Mouse (Mus musculus): ENCODE results near the gene Tom1. TPM values are rescaled to one million over a fixed set of nuclear protein-coding genes. Genes with fewer than 3 reads are reported as not detected.
A peak's percentile ranks its signal among the peaks of the same experiment; 100 is the strongest.

The Tom1 gene
- total and polyA plus RNA-seq, 3 experiments: 18.0 to 32.6 TPM; not detected in 1

- peaks cover 0 to 4% of the 10 kb centered on the region in 2 experiments for H3K4me1 ChIP-seq (ENCODE audit: control insufficient read depth in 1 of 2, insufficient read depth in 2 of 2, low read length in 2 of 2)
- no peak for DNase-seq (ENCODE audit: low read depth, low spot score)
- no peak for TF ChIP-seq ELF1 (IDR thresholded peaks at IDR 0.05; ENCODE audit: low read depth, low read length)
- TF ChIP-seq USF2 (IDR thresholded peaks at IDR 0.05; ENCODE audit: borderline replicate concordance in 1 of 2, insufficient read depth in 1 of 2, low read depth in 1 of 2, low read length in 2 of 2): no peak
- no peak for TF ChIP-seq CTCF (IDR thresholded peaks at IDR 0.05 in 2 of 3, conservative IDR thresholded peaks at IDR 0.05 in 1 of 3; ENCODE audit: control insufficient read depth in 1 of 3, insufficient read depth in 1 of 3, low read depth in 2 of 3, low read length in 3 of 3, poor library complexity in 1 of 3, severe bottlenecking in 1 of 3)
- no peak for TF ChIP-seq BHLHE40 (IDR thresholded peaks at IDR 0.05; ENCODE audit: borderline replicate concordance, low read depth, low read length)
- TF ChIP-seq ETS1 (IDR thresholded peaks at IDR 0.05; ENCODE audit: low read depth, low read length): no peak
- no peak for TF ChIP-seq TBP (IDR thresholded peaks at IDR 0.05; ENCODE audit: low read depth, low read length)
- no peak for TF ChIP-seq CHD1 (IDR thresholded peaks at IDR 0.05; ENCODE audit: low read depth, low read length)
- no peak for TF ChIP-seq GABPA (IDR thresholded peaks at IDR 0.05; ENCODE audit: low read depth, low read length)
- TF ChIP-seq ZNF384 (IDR thresholded peaks at IDR 0.05; ENCODE audit: low read depth, low read length): no peak
- no peak for TF ChIP-seq MEF2A (IDR thresholded peaks at IDR 0.05; ENCODE audit: extremely low read depth, insufficient replicate concordance, low read depth, low read length, poor library complexity, severe bottlenecking)
- TF ChIP-seq POLR2AphosphoS2 (IDR thresholded peaks at IDR 0.05; ENCODE audit: low read length): no peak
- no peak for TF ChIP-seq NRF1 (IDR thresholded peaks at IDR 0.05; ENCODE audit: insufficient read depth, low read depth, low read length, poor library complexity, severe bottlenecking)
- no peak for TF ChIP-seq GATA1 (IDR thresholded peaks at IDR 0.05; ENCODE audit: low read depth, low read length)
- TF ChIP-seq POLR2A (IDR thresholded peaks at IDR 0.05; ENCODE audit: control insufficient read depth in 1 of 2, insufficient read depth in 1 of 2, low read depth in 1 of 2, low read length in 2 of 2, poor library complexity in 1 of 2): no peak
- TF ChIP-seq USF1 (IDR thresholded peaks at IDR 0.05; ENCODE audit: low read depth, low read length): no peak
- no peak for TF ChIP-seq MAX (IDR thresholded peaks at IDR 0.05; ENCODE audit: low read length)
- no peak for TF ChIP-seq POLR2AphosphoS5 (IDR thresholded peaks at IDR 0.05; ENCODE audit: borderline replicate concordance, low read depth, low read length)
- no peak for TF ChIP-seq UBTF (IDR thresholded peaks at IDR 0.05; ENCODE audit: borderline replicate concordance, insufficient read depth, low read depth, low read length)
- TF ChIP-seq CHD2 (IDR thresholded peaks at IDR 0.05; ENCODE audit: low read length): no peak
- H3K79me2 ChIP-seq (ENCODE audit: control insufficient read depth, insufficient read depth, low read length, poor library complexity): peaks cover 8% of the 10 kb centered on the region; the same call in 1 of the 2 replicates
- peak within 1 kb of the TSS; percentile 54 to 96 for H3K4me3 ChIP-seq (ENCODE audit: control insufficient read depth in 1 of 2, insufficient read depth in 1 of 2, low read depth in 2 of 2, low read length in 2 of 2)
- H3K36me3 ChIP-seq (ENCODE audit: control insufficient read depth in 1 of 2, insufficient read depth in 2 of 2, low read length in 2 of 2): peaks cover 0 to 10% of the 10 kb centered on the region in 2 experiments; a peak in 2 of 4 replicates
- no peaks in the 10 kb centered on the region; a peak in 1 of 4 replicates for H3K27me3 ChIP-seq (ENCODE audit: control insufficient read depth in 1 of 2, insufficient read depth in 2 of 2, low read length in 2 of 2)
- H3K9me3 ChIP-seq (replicated peaks; ENCODE audit: insufficient read depth, low read length): no peaks in the 10 kb centered on the region
- H3K9ac ChIP-seq (ENCODE audit: control insufficient read depth, low read depth, low read length, poor library complexity, severe bottlenecking): peak within 1 kb of the TSS; percentile 89
- peak within 1 kb of the TSS; percentile 42 for H3K27ac ChIP-seq (ENCODE audit: control insufficient read depth, low read depth, low read length)
These were observed 40.4 kb upstream of the Tom1 start, which contains the start of gene Hmgxb4 for GRCm38 (mm10) chr8:74993081-74993474. Hmgxb4 (plus strand) TSS chr8:74993356.

Data from MEL (cell line).